Mouse (Mus musculus): ENCODE measurements at regions not wholly inside any gene's neighbourhood (a gene's known extent, or its start where the extent isn't known, plus 50 kb on each side); places are given as distances from the start of the nearest gene placed in this dataset.

GRCm38 (mm10) chr10:65845096-65845624, 1250.8 kb upstream of the Jmjd1c start:
- DNase-seq = peak; percentile 6

- no peak for DNase-seq
Measured at GRCm38 (mm10) chr10:65846136-65846535, 1249.8 kb upstream of the Jmjd1c start.

- no peak for DNase-seq
Measured at GRCm38 (mm10) chr10:65847622-65848021, 1248.3 kb upstream of the Jmjd1c start.

- no peak for DNase-seq
Measured at GRCm38 (mm10) chr10:65889881-65890280, 1206.0 kb upstream of the Jmjd1c start.

GRCm38 (mm10) chr10:65907571-65907970, 1188.4 kb upstream of the Jmjd1c start:
- DNase-seq = no peak

GRCm38 (mm10) chr10:65912518-65912917, 1183.4 kb upstream of the Jmjd1c start:
- DNase-seq = no peak

- DNase-seq = no peak
Measured at GRCm38 (mm10) chr10:65932077-65932476, 1163.8 kb upstream of the Jmjd1c start.

GRCm38 (mm10) chr10:65948587-65948986, 1147.3 kb upstream of the Jmjd1c start:
- DNase-seq = no peak

GRCm38 (mm10) chr10:65962441-65962840, 1133.5 kb upstream of the Jmjd1c start:
- peak; percentile 8 for DNase-seq

- DNase-seq = no peak
Measured at GRCm38 (mm10) chr10:65969770-65970169, 1126.2 kb upstream of the Jmjd1c start.
